Mouse (Mus musculus): ENCODE measurements around the gene Gm13272. TPM values are rescaled to one million over a fixed set of nuclear protein-coding genes. Genes with fewer than 3 reads are reported as not detected.
"Not testable (repeated sequence)": the region's sequence is repeated elsewhere in the genome, so short reads cannot be mapped to it uniquely, and the experiment has no call there.

The Gm13272 gene
- polyA plus RNA-seq, 1 experiment from 2014 or later, result 0.28 TPM

GRCm38 (mm10) chr4:88802954-88803353, 23.3 kb downstream of the Gm13272 start, which contains the start of gene Gm13287:
Gm13287 (plus strand) TSS chr4:88803254.
- no CpG with 5 or more reads among the region's 29 CpGs for WGBS
- H3K9me3 ChIP-seq (replicated peaks; ENCODE audit: control insufficient read depth, low read length); ATAC-seq (ENCODE audit: insufficient read depth, low FRiP score); H3K4me3 ChIP-seq (replicated peaks; ENCODE audit: low read length); H3K27me3 ChIP-seq (ENCODE audit: control insufficient read depth, insufficient read depth, low read length); H3K9ac ChIP-seq (ENCODE audit: low read length); H3K36me3 ChIP-seq (ENCODE audit: control insufficient read depth, insufficient read depth, low read length); H3K27ac ChIP-seq (ENCODE audit: low read length); H3K4me2 ChIP-seq (ENCODE audit: low read depth, low read length); H3K4me1 ChIP-seq (ENCODE audit: control insufficient read depth, insufficient read depth, low read length): not testable (repeated sequence)

- not testable (repeated sequence) for H3K27ac ChIP-seq (ENCODE audit: low read length)
Measured at GRCm38 (mm10) chr4:88805231-88805630, 25.6 kb downstream of the Gm13272 start, which contains the start of gene Gm13288. Gm13288 (plus strand) TSS chr4:88805531.

GRCm38 (mm10) chr4:88805761-88806160, 26.1 kb downstream of the Gm13272 start:
- H3K27me3 ChIP-seq (ENCODE audit: control insufficient read depth, insufficient read depth, low read length); ATAC-seq (ENCODE audit: insufficient read depth, low FRiP score); H3K9ac ChIP-seq (ENCODE audit: low read length); H3K4me1 ChIP-seq (ENCODE audit: control insufficient read depth, insufficient read depth, low read length); H3K36me3 ChIP-seq (ENCODE audit: control insufficient read depth, insufficient read depth, low read length); H3K9me3 ChIP-seq (replicated peaks; ENCODE audit: control insufficient read depth, low read length); H3K4me2 ChIP-seq (ENCODE audit: low read depth, low read length); H3K27ac ChIP-seq (ENCODE audit: low read length): not testable (repeated sequence)
- WGBS, result 0% methylated on average over 13 of the region's 34 CpGs
- peak overlapping the region; percentile 23; the same call in 1 of the 2 replicates for H3K4me3 ChIP-seq (replicated peaks; ENCODE audit: low read length)

More at GRCm38 (mm10) chr4:88805231-88805630, 25.6 kb downstream of the Gm13272 start, which contains the start of gene Gm13288:
- peak within 1 kb of the TSS; percentile 23; the same call in 1 of the 2 replicates for H3K4me3 ChIP-seq (replicated peaks; ENCODE audit: low read length)
- H3K27me3 ChIP-seq (ENCODE audit: control insufficient read depth, insufficient read depth, low read length); H3K9me3 ChIP-seq (replicated peaks; ENCODE audit: control insufficient read depth, low read length); H3K4me2 ChIP-seq (ENCODE audit: low read depth, low read length); H3K4me1 ChIP-seq (ENCODE audit: control insufficient read depth, insufficient read depth, low read length); H3K36me3 ChIP-seq (ENCODE audit: control insufficient read depth, insufficient read depth, low read length); H3K9ac ChIP-seq (ENCODE audit: low read length); ATAC-seq (ENCODE audit: insufficient read depth, low FRiP score): not testable (repeated sequence)
- WGBS, result no CpG with 5 or more reads among the region's 8 CpGs

- Histone ChIP-seq H3K4me1 (ENCODE audit: control insufficient read depth, insufficient read depth, low read length) (no peaks in the 10 kb centered on the region), H3K27me3 (ENCODE audit: control insufficient read depth, insufficient read depth, low read length) (no peaks in the 10 kb centered on the region), H3K36me3 (ENCODE audit: control insufficient read depth, insufficient read depth, low read length) (no peaks in the 10 kb centered on the region), H3K9ac (ENCODE audit: low read length) (no peak within 1 kb of the TSS), H3K9me3 (replicated peaks; ENCODE audit: control insufficient read depth, low read length) (no peaks in the 10 kb centered on the region), H3K4me2 (ENCODE audit: low read depth, low read length) (no peak within 1 kb of the TSS), H3K4me3 (replicated peaks; ENCODE audit: low read length) (no peak within 1 kb of the TSS), H3K27ac (ENCODE audit: low read length) (no peak within 1 kb of the TSS)
- ATAC-seq (ENCODE audit: insufficient read depth, low FRiP score), result no peak
- 46% methylated on average over 3 of the region's 3 CpGs for WGBS
Measured at GRCm38 (mm10) chr4:88815928-88816327, 36.3 kb downstream of the Gm13272 start, which contains the start of gene Ifna7. Ifna7 (plus strand) TSS chr4:88816228.

GRCm38 (mm10) chr4:88819659-88820058, 40.0 kb downstream of the Gm13272 start, which contains the start of gene Ifna11:
Ifna11 (plus strand) TSS chr4:88819959.
- ATAC-seq (ENCODE audit: insufficient read depth, low FRiP score), result no peak
- Histone ChIP-seq H3K4me1 (ENCODE audit: control insufficient read depth, insufficient read depth, low read length) (no peaks in the 10 kb centered on the region), H3K27ac (ENCODE audit: low read length) (no peak within 1 kb of the TSS), H3K4me2 (ENCODE audit: low read depth, low read length) (no peak within 1 kb of the TSS), H3K4me3 (replicated peaks; ENCODE audit: low read length) (no peak within 1 kb of the TSS), H3K36me3 (ENCODE audit: control insufficient read depth, insufficient read depth, low read length) (no peaks in the 10 kb centered on the region), H3K9me3 (replicated peaks; ENCODE audit: control insufficient read depth, low read length) (no peaks in the 10 kb centered on the region), H3K27me3 (ENCODE audit: control insufficient read depth, insufficient read depth, low read length) (no peaks in the 10 kb centered on the region), H3K9ac (ENCODE audit: low read length) (no peak within 1 kb of the TSS)
- 74% methylated on average over 1 of the region's 1 CpGs for WGBS

- H3K36me3 ChIP-seq (ENCODE audit: control insufficient read depth, insufficient read depth, low read length), result no peaks in the 10 kb centered on the region
- H3K4me1 ChIP-seq (ENCODE audit: control insufficient read depth, insufficient read depth, low read length), result no peaks in the 10 kb centered on the region
- no peaks in the 10 kb centered on the region for H3K9me3 ChIP-seq (replicated peaks; ENCODE audit: control insufficient read depth, low read length)
- 20% methylated on average over 4 of the region's 4 CpGs for WGBS
- no peak overlapping the region for H3K9ac ChIP-seq (ENCODE audit: low read length)
- H3K4me2 ChIP-seq (ENCODE audit: low read depth, low read length), result no peak overlapping the region
- ATAC-seq (ENCODE audit: insufficient read depth, low FRiP score), result no peak
- no peak overlapping the region for H3K4me3 ChIP-seq (replicated peaks; ENCODE audit: low read length)
- H3K27me3 ChIP-seq (ENCODE audit: control insufficient read depth, insufficient read depth, low read length), result no peaks in the 10 kb centered on the region
- H3K27ac ChIP-seq (ENCODE audit: low read length), result no peak overlapping the region
Measured at GRCm38 (mm10) chr4:88822995-88823394, 43.3 kb downstream of the Gm13272 start.

- not testable (repeated sequence) for H3K4me1 ChIP-seq (ENCODE audit: control insufficient read depth, insufficient read depth, low read length); H3K4me2 ChIP-seq (ENCODE audit: low read depth, low read length); H3K9me3 ChIP-seq (replicated peaks; ENCODE audit: control insufficient read depth, low read length); H3K36me3 ChIP-seq (ENCODE audit: control insufficient read depth, insufficient read depth, low read length); H3K9ac ChIP-seq (ENCODE audit: low read length); H3K4me3 ChIP-seq (replicated peaks; ENCODE audit: low read length); H3K27ac ChIP-seq (ENCODE audit: low read length); H3K27me3 ChIP-seq (ENCODE audit: control insufficient read depth, insufficient read depth, low read length); ATAC-seq (ENCODE audit: insufficient read depth, low FRiP score)
Measured at GRCm38 (mm10) chr4:88827116-88827515, 47.5 kb downstream of the Gm13272 start, which contains the start of gene Ifna6. Ifna6 (plus strand) TSS chr4:88827416.

Other genes starting within 250 kb of the Gm13272 start
- not detected in 2 replicates for gene Ifna15, start 221.6 kb upstream of the Gm13272 start, polyA plus RNA-seq (2015; fragmentation: Nextera tagmentation; extraction: Ambion mirVana)
- gene Ifna14, start 208.1 kb upstream of the Gm13272 start, polyA plus RNA-seq (2015; fragmentation: Nextera tagmentation; extraction: Ambion mirVana), result not detected in 2 replicates
- not detected in 2 replicates for gene Ifna9, start 187.5 kb upstream of the Gm13272 start, polyA plus RNA-seq (2015; fragmentation: Nextera tagmentation; extraction: Ambion mirVana)
- not detected in 2 replicates for gene Ifna12, start 176.5 kb upstream of the Gm13272 start, polyA plus RNA-seq (2015; fragmentation: Nextera tagmentation; extraction: Ambion mirVana)
- not detected in 2 replicates for gene C87499, start 145.4 kb upstream of the Gm13272 start, polyA plus RNA-seq (2015; fragmentation: Nextera tagmentation; extraction: Ambion mirVana)
- gene Ifna13, start 135.4 kb upstream of the Gm13272 start, polyA plus RNA-seq (2015; fragmentation: Nextera tagmentation; extraction: Ambion mirVana), result not detected in 2 replicates
- gene Ifna16, start 102.9 kb upstream of the Gm13272 start, polyA plus RNA-seq (2015; fragmentation: Nextera tagmentation; extraction: Ambion mirVana), result not detected in 2 replicates
- gene Ifna2, start 95.9 kb upstream of the Gm13272 start, polyA plus RNA-seq (2015; fragmentation: Nextera tagmentation; extraction: Ambion mirVana), result not detected in 2 replicates
- not detected in 2 replicates for gene Ifnab, start 88.5 kb upstream of the Gm13272 start, polyA plus RNA-seq (2015; fragmentation: Nextera tagmentation; extraction: Ambion mirVana)
- 0.36 and 0.51 TPM in 2 replicates for gene Gm26566, start 58.0 kb upstream of the Gm13272 start, polyA plus RNA-seq (2015; fragmentation: Nextera tagmentation; extraction: Ambion mirVana)
- gene Klhl9, start 57.4 kb upstream of the Gm13272 start, polyA plus RNA-seq (2015; fragmentation: Nextera tagmentation; extraction: Ambion mirVana), result 83.6 and 87.9 TPM in 2 replicates
- gene Gm13271, start 25.0 kb upstream of the Gm13272 start, polyA plus RNA-seq (2015; fragmentation: Nextera tagmentation; extraction: Ambion mirVana), result not detected in 2 replicates
- gene Gm13283, start 19.7 kb upstream of the Gm13272 start, polyA plus RNA-seq (2015; fragmentation: Nextera tagmentation; extraction: Ambion mirVana), result 0.19 and 0.26 TPM in 2 replicates
- 0.59 and 0.89 TPM in 2 replicates for gene Gm13290, start 6.0 kb upstream of the Gm13272 start, polyA plus RNA-seq (2015; fragmentation: Nextera tagmentation; extraction: Ambion mirVana)
- gene Gm13289, start 2.9 kb upstream of the Gm13272 start, polyA plus RNA-seq (2015; fragmentation: Nextera tagmentation; extraction: Ambion mirVana), result not detected in 2 replicates
- gene Ifnz, start 2.3 kb downstream of the Gm13272 start, polyA plus RNA-seq (2015; fragmentation: Nextera tagmentation; extraction: Ambion mirVana), result 0.48 TPM in 1 of 2 replicates, not detected in the other
- not detected in 2 replicates for gene Gm13276, start 5.9 kb downstream of the Gm13272 start, polyA plus RNA-seq (2015; fragmentation: Nextera tagmentation; extraction: Ambion mirVana)
- gene Gm13277, start 8.8 kb downstream of the Gm13272 start, polyA plus RNA-seq (2015; fragmentation: Nextera tagmentation; extraction: Ambion mirVana), result not detected in 2 replicates
- gene Gm13278, start 11.7 kb downstream of the Gm13272 start, polyA plus RNA-seq (2015; fragmentation: Nextera tagmentation; extraction: Ambion mirVana), result not detected in 2 replicates
- gene Gm13275, start 14.6 kb downstream of the Gm13272 start, polyA plus RNA-seq (2015; fragmentation: Nextera tagmentation; extraction: Ambion mirVana), result not detected in 2 replicates
- not detected in 2 replicates for gene Gm13279, start 17.5 kb downstream of the Gm13272 start, polyA plus RNA-seq (2015; fragmentation: Nextera tagmentation; extraction: Ambion mirVana)
- gene Gm13285, start 19.8 kb downstream of the Gm13272 start, polyA plus RNA-seq (2015; fragmentation: Nextera tagmentation; extraction: Ambion mirVana), result 0.70 and 1.1 TPM in 2 replicates
- gene Gm13287, start 23.4 kb downstream of the Gm13272 start, polyA plus RNA-seq (2015; fragmentation: Nextera tagmentation; extraction: Ambion mirVana), result not detected in 2 replicates
- 0.06 and 0.15 TPM in 2 replicates for gene Gm13288, start 25.7 kb downstream of the Gm13272 start, polyA plus RNA-seq (2015; fragmentation: Nextera tagmentation; extraction: Ambion mirVana)
- gene Ifna7, start 36.4 kb downstream of the Gm13272 start, polyA plus RNA-seq (2015; fragmentation: Nextera tagmentation; extraction: Ambion mirVana), result not detected in 2 replicates
- gene Ifna11, start 40.1 kb downstream of the Gm13272 start, polyA plus RNA-seq (2015; fragmentation: Nextera tagmentation; extraction: Ambion mirVana), result not detected in 2 replicates
- gene Ifna6, start 47.6 kb downstream of the Gm13272 start, polyA plus RNA-seq (2015; fragmentation: Nextera tagmentation; extraction: Ambion mirVana), result not detected in 2 replicates
- not detected in 2 replicates for gene Ifna5, start 55.7 kb downstream of the Gm13272 start, polyA plus RNA-seq (2015; fragmentation: Nextera tagmentation; extraction: Ambion mirVana)
- not detected in 2 replicates for gene Ifna4, start 62.0 kb downstream of the Gm13272 start, polyA plus RNA-seq (2015; fragmentation: Nextera tagmentation; extraction: Ambion mirVana)
- gene Ifna1, start 70.2 kb downstream of the Gm13272 start, polyA plus RNA-seq (2015; fragmentation: Nextera tagmentation; extraction: Ambion mirVana), result not detected in 2 replicates
- not detected in 2 replicates for gene Ifne, start 100.4 kb downstream of the Gm13272 start, polyA plus RNA-seq (2015; fragmentation: Nextera tagmentation; extraction: Ambion mirVana)